Mouse (Mus musculus): ENCODE results near the gene Hoxd9. TPM values are rescaled to one million over a fixed set of nuclear protein-coding genes. Genes with fewer than 3 reads are reported as not detected.
A peak's percentile ranks its signal among the peaks of the same experiment; 100 is the strongest.

Gene Hoxd9
- polyA plus RNA-seq, 1 experiment from 2014 or later = not detected

DNA sequence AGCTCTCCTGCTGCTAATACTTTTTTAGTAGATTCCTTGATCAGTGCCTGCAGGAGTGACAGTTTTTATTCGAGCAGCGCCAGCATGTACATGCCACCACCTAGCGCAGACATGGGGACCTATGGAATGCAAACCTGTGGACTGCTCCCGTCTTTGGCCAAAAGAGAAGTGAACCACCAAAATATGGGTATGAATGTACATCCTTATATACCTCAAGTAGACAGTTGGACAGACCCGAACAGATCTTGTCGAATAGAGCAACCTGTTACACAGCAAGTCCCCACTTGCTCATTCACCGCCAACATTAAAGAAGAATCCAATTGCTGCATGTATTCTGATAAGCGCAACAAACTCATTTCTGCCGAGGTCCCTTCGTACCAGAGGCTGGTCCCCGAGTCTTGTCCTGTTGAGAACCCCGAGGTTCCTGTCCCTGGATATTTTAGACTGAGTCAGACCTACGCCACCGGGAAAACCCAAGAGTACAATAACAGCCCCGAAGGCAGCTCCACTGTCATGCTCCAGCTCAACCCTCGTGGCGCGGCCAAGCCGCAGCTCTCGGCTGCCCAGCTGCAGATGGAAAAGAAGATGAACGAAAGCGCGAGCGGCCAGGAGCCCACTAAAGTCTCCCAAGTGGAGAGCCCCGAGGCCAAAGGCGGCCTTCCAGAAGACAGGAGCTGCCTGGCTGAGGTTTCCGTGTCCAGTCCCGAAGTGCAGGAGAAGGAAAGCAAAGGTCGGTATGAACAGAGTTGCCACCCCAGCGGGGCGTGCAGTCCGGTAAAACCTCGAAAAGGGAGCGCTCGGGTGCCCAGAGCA, 5.3 kb upstream of the Hoxd9 start:
- ATAC-seq (replicated peaks; ENCODE audit: low FRiP score) (no peak), DNase-seq (ENCODE audit: low spot score) (no peak)
- no peak overlapping the region for H3K4me2 ChIP-seq (ENCODE audit: low read depth, low read length, severe bottlenecking)
- H3K36me3 ChIP-seq (ENCODE audit: control insufficient read depth, insufficient read depth, low read length) = no peaks in the 10 kb centered on the region
- H3K4me3 ChIP-seq (ENCODE audit: low read depth, low read length) = no peak overlapping the region
- H3K4me1 ChIP-seq (replicated peaks; ENCODE audit: control insufficient read depth, insufficient read depth, low read length) = no peaks in the 10 kb centered on the region
- 4% methylated on average over 35 of the region's 35 CpGs for WGBS
- no peaks in the 10 kb centered on the region for H3K9me3 ChIP-seq (ENCODE audit: control insufficient read depth, low read length)
- H3K27ac ChIP-seq (ENCODE audit: low read depth, low read length) = no peak overlapping the region
- peaks cover 96% of the 10 kb centered on the region for H3K27me3 ChIP-seq (ENCODE audit: control insufficient read depth, insufficient read depth, low read length)
- H3K9ac ChIP-seq (ENCODE audit: low read length) = no peak overlapping the region

DNA sequence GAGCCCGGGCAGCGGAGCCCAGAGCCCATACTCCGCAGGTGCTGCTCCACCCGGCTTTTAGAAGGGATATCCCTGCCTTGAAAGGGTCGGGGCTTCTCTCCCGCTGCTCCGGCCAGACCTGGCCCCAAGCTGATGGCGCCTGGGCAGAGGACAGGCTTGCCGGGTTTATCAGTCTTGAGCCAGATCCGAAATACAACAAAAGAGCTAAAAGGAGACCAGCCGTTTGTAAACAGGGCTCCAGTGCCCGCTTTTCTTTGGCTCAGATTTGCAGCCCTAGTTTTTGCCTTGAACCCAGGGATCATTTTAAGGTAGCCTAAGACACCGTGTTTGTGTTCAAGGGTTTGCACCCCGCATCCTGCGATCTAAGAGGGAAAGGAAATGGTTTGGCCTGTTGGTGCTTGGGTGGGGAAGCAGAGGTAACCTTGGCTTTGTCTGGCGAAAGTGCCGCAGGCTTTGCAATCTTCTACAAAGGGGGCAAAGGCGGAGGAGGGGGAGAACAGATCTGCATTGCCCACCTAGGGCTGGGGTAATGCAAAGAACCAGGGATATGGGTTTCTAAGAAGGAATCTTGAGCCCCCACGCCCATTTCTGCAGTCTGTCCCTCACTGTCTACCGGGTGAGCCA, 4.6 kb upstream of the Hoxd9 start:
- Histone ChIP-seq H3K4me1 (replicated peaks; ENCODE audit: control insufficient read depth, insufficient read depth, low read length) (peaks cover under 1% of the 10 kb centered on the region; the same call in 1 of the 2 replicates), H3K4me3 (ENCODE audit: low read depth, low read length) (no peak overlapping the region), H3K9ac (ENCODE audit: low read length) (no peak overlapping the region), H3K27ac (ENCODE audit: low read depth, low read length) (no peak overlapping the region), H3K36me3 (ENCODE audit: control insufficient read depth, insufficient read depth, low read length) (no peaks in the 10 kb centered on the region), H3K9me3 (ENCODE audit: control insufficient read depth, low read length) (no peaks in the 10 kb centered on the region), H3K27me3 (ENCODE audit: control insufficient read depth, insufficient read depth, low read length) (peaks cover 96% of the 10 kb centered on the region), H3K4me2 (ENCODE audit: low read depth, low read length, severe bottlenecking) (no peak overlapping the region)
- ATAC-seq (replicated peaks; ENCODE audit: low FRiP score) = no peak
- 2% methylated on average over 20 of the region's 20 CpGs for WGBS
- peak; percentile 57 for DNase-seq (ENCODE audit: low spot score)

DNA sequence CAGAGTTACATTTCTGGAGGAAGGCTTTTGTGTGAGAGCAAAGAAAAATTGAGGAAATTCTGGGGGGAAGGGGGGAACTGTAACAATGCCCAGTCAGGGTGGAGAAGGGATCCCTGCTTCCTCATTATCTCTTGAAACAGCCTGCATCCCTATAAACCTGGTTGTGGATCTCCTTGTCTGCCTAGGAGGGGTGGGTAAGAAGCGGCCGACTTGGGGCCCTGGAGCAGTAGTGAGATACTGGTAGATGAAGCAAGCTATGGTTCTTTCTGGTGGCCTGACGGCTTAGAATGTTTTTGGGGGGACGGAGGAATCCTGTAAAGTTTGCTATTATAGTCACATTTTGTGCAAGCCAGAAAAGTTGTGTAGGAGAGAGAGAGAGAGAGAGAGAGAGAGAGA, 4.1 kb upstream of the Hoxd9 start:
- WGBS = 11% methylated on average over 4 of the region's 4 CpGs
- ATAC-seq (replicated peaks; ENCODE audit: low FRiP score) (no peak), DNase-seq (ENCODE audit: low spot score) (peak; percentile 44)
- Histone ChIP-seq H3K27me3 (ENCODE audit: control insufficient read depth, insufficient read depth, low read length) (peaks cover 97% of the 10 kb centered on the region), H3K27ac (ENCODE audit: low read depth, low read length) (no peak overlapping the region), H3K4me2 (ENCODE audit: low read depth, low read length, severe bottlenecking) (no peak overlapping the region), H3K4me1 (replicated peaks; ENCODE audit: control insufficient read depth, insufficient read depth, low read length) (peaks cover 3% of the 10 kb centered on the region; the same call in 1 of the 2 replicates), H3K36me3 (ENCODE audit: control insufficient read depth, insufficient read depth, low read length) (no peaks in the 10 kb centered on the region), H3K9ac (ENCODE audit: low read length) (no peak overlapping the region), H3K4me3 (ENCODE audit: low read depth, low read length) (no peak overlapping the region), H3K9me3 (ENCODE audit: control insufficient read depth, low read length) (no peaks in the 10 kb centered on the region)

DNA sequence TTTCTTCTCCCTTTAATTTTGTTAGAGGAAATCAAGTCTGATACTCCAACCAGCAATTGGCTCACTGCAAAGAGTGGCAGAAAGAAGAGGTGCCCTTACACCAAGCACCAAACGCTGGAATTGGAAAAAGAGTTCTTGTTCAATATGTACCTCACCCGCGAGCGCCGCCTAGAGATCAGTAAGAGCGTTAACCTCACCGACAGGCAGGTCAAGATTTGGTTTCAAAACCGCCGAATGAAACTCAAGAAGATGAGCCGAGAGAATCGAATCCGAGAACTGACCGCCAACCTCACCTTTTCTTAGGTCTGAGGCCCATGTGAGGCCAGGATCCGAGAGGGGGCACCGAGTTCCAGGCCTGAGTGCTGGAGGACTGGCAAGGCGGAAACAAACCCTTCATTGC, 3.5 kb upstream of the Hoxd9 start:
- DNase-seq (ENCODE audit: low spot score) (peak; percentile 70), ATAC-seq (replicated peaks; ENCODE audit: low FRiP score) (no peak)
- no peaks in the 10 kb centered on the region for H3K9me3 ChIP-seq (ENCODE audit: control insufficient read depth, low read length)
- H3K27ac ChIP-seq (ENCODE audit: low read depth, low read length) = no peak overlapping the region
- H3K27me3 ChIP-seq (ENCODE audit: control insufficient read depth, insufficient read depth, low read length) = peaks cover 97% of the 10 kb centered on the region
- H3K4me3 ChIP-seq (ENCODE audit: low read depth, low read length) = no peak overlapping the region
- H3K4me2 ChIP-seq (ENCODE audit: low read depth, low read length, severe bottlenecking) = no peak overlapping the region
- peaks cover 3% of the 10 kb centered on the region; the same call in 1 of the 2 replicates for H3K4me1 ChIP-seq (replicated peaks; ENCODE audit: control insufficient read depth, insufficient read depth, low read length)
- WGBS = 3% methylated on average over 16 of the region's 16 CpGs
- H3K36me3 ChIP-seq (ENCODE audit: control insufficient read depth, insufficient read depth, low read length) = no peaks in the 10 kb centered on the region
- H3K9ac ChIP-seq (ENCODE audit: low read length) = no peak overlapping the region

DNA sequence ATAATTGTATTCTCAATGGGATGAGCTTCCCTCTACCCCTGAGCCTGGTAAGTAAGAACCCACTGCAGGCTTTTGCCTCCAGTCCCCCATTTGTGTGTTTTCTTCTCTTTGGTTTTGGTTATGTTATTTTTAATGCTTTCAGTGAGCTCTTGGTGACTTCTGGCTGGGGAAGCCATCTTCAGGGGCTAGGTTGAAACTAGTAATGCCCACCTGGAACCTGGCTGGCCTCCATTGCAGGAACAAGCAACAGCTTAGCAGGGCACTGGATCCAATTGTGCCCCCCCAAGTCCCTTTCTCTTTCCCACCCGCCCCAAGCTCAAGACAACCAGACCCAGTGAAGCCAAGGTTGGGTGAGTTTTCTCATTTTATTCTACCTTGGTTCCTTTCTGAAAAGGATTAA, 2.1 kb upstream of the Hoxd9 start:
- H3K27me3 ChIP-seq (ENCODE audit: control insufficient read depth, insufficient read depth, low read length) = peaks cover 99% of the 10 kb centered on the region
- H3K36me3 ChIP-seq (ENCODE audit: control insufficient read depth, insufficient read depth, low read length) = no peaks in the 10 kb centered on the region
- ATAC-seq (replicated peaks; ENCODE audit: low FRiP score) (no peak), DNase-seq (ENCODE audit: low spot score) (no peak)
- H3K4me1 ChIP-seq (replicated peaks; ENCODE audit: control insufficient read depth, insufficient read depth, low read length) = peaks cover 3% of the 10 kb centered on the region; the same call in 1 of the 2 replicates
- H3K9me3 ChIP-seq (ENCODE audit: control insufficient read depth, low read length) = no peaks in the 10 kb centered on the region
- no peak overlapping the region for H3K4me3 ChIP-seq (ENCODE audit: low read depth, low read length)
- H3K4me2 ChIP-seq (ENCODE audit: low read depth, low read length, severe bottlenecking) = no peak overlapping the region
- WGBS = 0% methylated on average over 1 of the region's 1 CpGs
- H3K9ac ChIP-seq (ENCODE audit: low read length) = no peak overlapping the region
- no peak overlapping the region for H3K27ac ChIP-seq (ENCODE audit: low read depth, low read length)

DNA sequence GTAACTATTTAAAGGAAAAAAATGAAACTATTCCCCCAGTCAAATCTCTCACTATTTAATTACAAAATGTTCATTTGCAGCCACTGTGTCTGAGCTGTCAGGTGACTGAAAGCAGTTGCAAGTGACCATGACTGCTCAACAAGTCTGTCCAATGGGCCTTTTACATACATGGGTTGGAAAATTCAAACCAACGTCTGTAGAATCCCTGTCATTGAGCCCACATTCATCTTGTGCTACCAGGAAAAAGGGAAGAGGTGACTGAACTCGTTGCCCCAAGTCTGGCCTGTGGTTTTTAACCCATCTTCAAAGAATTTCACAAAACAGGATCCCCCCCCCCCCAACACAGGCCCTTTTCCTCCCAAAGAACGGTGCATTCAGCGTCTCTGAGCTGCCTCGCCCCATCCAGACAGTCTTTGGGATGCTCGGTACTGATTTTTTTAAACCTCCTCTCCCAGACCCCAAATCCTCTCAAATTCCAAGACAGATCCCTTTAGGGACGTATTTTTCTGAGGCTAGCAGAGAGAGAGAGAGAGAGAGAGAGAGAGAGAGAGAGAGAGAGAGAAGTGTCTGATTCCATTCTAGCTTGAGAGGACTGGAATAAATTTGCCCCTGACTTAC, 1.6 kb upstream of the Hoxd9 start:
- Histone ChIP-seq H3K36me3 (ENCODE audit: control insufficient read depth, insufficient read depth, low read length) (no peaks in the 10 kb centered on the region), H3K9me3 (ENCODE audit: control insufficient read depth, low read length) (no peaks in the 10 kb centered on the region), H3K27me3 (ENCODE audit: control insufficient read depth, insufficient read depth, low read length) (peaks cover 100% of the 10 kb centered on the region), H3K4me3 (ENCODE audit: low read depth, low read length) (no peak overlapping the region), H3K27ac (ENCODE audit: low read depth, low read length) (no peak overlapping the region), H3K4me1 (replicated peaks; ENCODE audit: control insufficient read depth, insufficient read depth, low read length) (peaks cover 3% of the 10 kb centered on the region; the same call in 1 of the 2 replicates), H3K9ac (ENCODE audit: low read length) (no peak overlapping the region), H3K4me2 (ENCODE audit: low read depth, low read length, severe bottlenecking) (no peak overlapping the region)
- WGBS = 3% methylated on average over 7 of the region's 7 CpGs
- peak; percentile 50 for DNase-seq (ENCODE audit: low spot score)
- no peak for ATAC-seq (replicated peaks; ENCODE audit: low FRiP score)

DNA sequence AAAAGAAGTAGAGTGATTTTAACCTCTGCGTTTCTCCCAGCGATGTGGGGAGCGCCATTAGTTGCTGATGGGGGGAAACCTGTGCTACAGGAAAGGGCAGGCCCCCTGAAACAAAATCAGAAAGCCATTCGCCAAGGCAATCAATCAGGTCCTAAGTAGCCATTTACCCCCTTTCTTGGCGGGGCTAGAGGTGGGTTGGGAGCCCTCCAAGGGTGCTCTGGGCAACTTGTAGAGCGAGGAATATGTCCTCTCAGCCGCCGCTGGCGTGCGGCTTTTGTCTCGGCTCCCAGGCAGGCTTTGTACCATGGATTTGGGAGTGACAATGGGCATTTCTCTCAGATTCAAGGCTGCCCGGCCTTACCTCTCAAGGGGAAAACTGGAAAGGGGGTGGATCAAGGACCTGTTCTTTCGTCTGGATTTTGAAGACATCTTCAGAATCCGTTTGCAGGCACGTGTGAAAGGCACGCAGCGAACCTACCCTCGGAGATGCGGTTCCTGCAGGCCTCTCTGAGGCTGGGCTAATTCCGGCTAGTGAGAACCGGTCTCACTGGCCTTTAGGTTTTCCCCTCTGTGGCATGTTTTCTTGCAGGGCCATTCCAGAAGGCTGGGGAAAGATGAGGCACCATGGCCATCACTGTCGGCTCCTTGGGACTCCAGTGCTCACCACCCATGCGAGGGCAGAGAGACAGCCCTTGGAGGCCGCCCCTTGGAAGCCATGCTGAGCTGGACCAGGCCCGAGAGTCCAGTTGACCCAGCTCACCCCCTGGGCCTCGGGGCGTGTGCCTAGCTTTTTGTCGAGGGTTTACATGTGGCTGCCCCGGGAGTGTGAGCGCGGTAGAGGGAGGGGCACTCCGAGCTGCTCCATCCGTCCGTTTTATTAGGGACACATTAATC, 838 bp upstream of the Hoxd9 start:
- peaks cover 3% of the 10 kb centered on the region; the same call in 1 of the 2 replicates for H3K4me1 ChIP-seq (replicated peaks; ENCODE audit: control insufficient read depth, insufficient read depth, low read length)
- no peaks in the 10 kb centered on the region for H3K36me3 ChIP-seq (ENCODE audit: control insufficient read depth, insufficient read depth, low read length)
- WGBS = under 1% methylated on average over 34 of the region's 34 CpGs
- H3K4me2 ChIP-seq (ENCODE audit: low read depth, low read length, severe bottlenecking) = no peak overlapping the region
- H3K4me3 ChIP-seq (ENCODE audit: low read depth, low read length) = no peak overlapping the region
- no peak overlapping the region for H3K9ac ChIP-seq (ENCODE audit: low read length)
- no peak overlapping the region for H3K27ac ChIP-seq (ENCODE audit: low read depth, low read length)
- H3K27me3 ChIP-seq (ENCODE audit: control insufficient read depth, insufficient read depth, low read length) = peaks cover 100% of the 10 kb centered on the region
- DNase-seq (ENCODE audit: low spot score) (peak; percentile 62), ATAC-seq (replicated peaks; ENCODE audit: low FRiP score) (no peak)
- no peaks in the 10 kb centered on the region for H3K9me3 ChIP-seq (ENCODE audit: control insufficient read depth, low read length)
